Comparison of ENCODE assay signal across 8 mouse cellular contexts in genomic region chr9:53934179-53934578, GRCm38 (mm10). TPM values are rescaled to one million over a fixed set of nuclear protein-coding genes. Genes with fewer than 3 reads are reported as not detected.
DNase-seq lines count a peak whose midpoint lies in the region; ATAC-seq lines count a peak whose summit lies in the region.

No protein-coding gene starts in this region.

- H3K27ac ChIP-seq in midbrain, embryonic 11.5 days (ENCODE audit: low read depth, low read length): no peak overlapping the region
- no peak overlapping the region for H3K27ac ChIP-seq in midbrain, embryonic 15.5 days
- H3K27ac ChIP-seq in heart, embryonic 12.5 days (ENCODE audit: poor library complexity, severe bottlenecking): no peak overlapping the region

- no peaks in the 10 kb centered on the region for H3K4me1 ChIP-seq in midbrain, embryonic 11.5 days (ENCODE audit: control insufficient read depth, insufficient read depth, low read length)
- peaks cover 7% of the 10 kb centered on the region; the same call in 1 of the 2 replicates for H3K4me1 ChIP-seq in midbrain, embryonic 15.5 days
- H3K4me1 ChIP-seq in heart, embryonic 12.5 days (replicated peaks): 0 out of 2 replicates have a peak, but pooled peaks cover 4% of the 10 kb centered on the region

- no peaks in the 10 kb centered on the region for H3K9me3 ChIP-seq in midbrain, embryonic 11.5 days (ENCODE audit: control insufficient read depth, low read length)
- no peaks in the 10 kb centered on the region for H3K9me3 ChIP-seq in midbrain, embryonic 15.5 days
- no peaks in the 10 kb centered on the region for H3K9me3 ChIP-seq in heart, embryonic 12.5 days (replicated peaks)

- 66% methylated on average over 13 of the region's 13 CpGs for WGBS in midbrain, embryonic 11.5 days
- WGBS in midbrain, embryonic 15.5 days: 67% methylated on average over 13 of the region's 13 CpGs
- WGBS in heart, embryonic 12.5 days: 66% methylated on average over 13 of the region's 13 CpGs

- peak; percentile 96 for DNase-seq in midbrain, embryonic 11.5 days (ENCODE audit: low spot score, missing footprints)
- peak; percentile 21 for DNase-seq in adrenal gland, adult 2 months
- peak; percentile 64 for DNase-seq in embryo, embryonic 10 days (ENCODE audit: low spot score)
- peak; percentile 84 for DNase-seq in layer of hippocampus, adult 11-12 months (ENCODE audit: low spot score)
- DNase-seq in lung, postnatal 10 days: peak; percentile 7
- DNase-seq in thymus, postnatal 36 days: peak; percentile 7 to 11

- ATAC-seq in midbrain, embryonic 11.5 days (ENCODE audit: low FRiP score): no peak
- no peak for ATAC-seq in midbrain, embryonic 15.5 days (replicated peaks)
- ATAC-seq in heart, embryonic 12.5 days (ENCODE audit: insufficient number of reproducible peaks, low FRiP score): no peak

- H3K27me3 ChIP-seq in midbrain, embryonic 11.5 days (ENCODE audit: control insufficient read depth, insufficient read depth, low read length): no peaks in the 10 kb centered on the region
- no peaks in the 10 kb centered on the region for H3K27me3 ChIP-seq in midbrain, embryonic 15.5 days (replicated peaks)
- no peaks in the 10 kb centered on the region; the same call in 1 of the 2 replicates for H3K27me3 ChIP-seq in heart, embryonic 12.5 days (replicated peaks)

- H3K4me2 ChIP-seq in midbrain, embryonic 11.5 days: no peak overlapping the region
- no peak overlapping the region for H3K4me2 ChIP-seq in midbrain, embryonic 15.5 days
- H3K4me2 ChIP-seq in heart, embryonic 12.5 days: no peak overlapping the region

- H3K4me3 ChIP-seq in midbrain, embryonic 11.5 days (ENCODE audit: low read depth, low read length): no peak overlapping the region
- H3K4me3 ChIP-seq in midbrain, embryonic 15.5 days: no peak overlapping the region
- no peak overlapping the region for H3K4me3 ChIP-seq in heart, embryonic 12.5 days

- no peaks in the 10 kb centered on the region for H3K36me3 ChIP-seq in midbrain, embryonic 11.5 days (ENCODE audit: control insufficient read depth, insufficient read depth, low read length)
- H3K36me3 ChIP-seq in midbrain, embryonic 15.5 days (replicated peaks): no peaks in the 10 kb centered on the region
- H3K36me3 ChIP-seq in heart, embryonic 12.5 days: no peaks in the 10 kb centered on the region

- H3K9ac ChIP-seq in midbrain, embryonic 11.5 days (ENCODE audit: low read length): no peak overlapping the region
- no peak overlapping the region for H3K9ac ChIP-seq in midbrain, embryonic 15.5 days
- no peak overlapping the region for H3K9ac ChIP-seq in heart, embryonic 12.5 days

RNA-seq across cellular contexts. Expression of gene Elmod1, which starts 40.9 kb away (rescaled TPM):
- polyA plus RNA-seq in midbrain, embryonic 11.5 days (2014; fragmentation: Nextera tagmentation; extraction: Ambion mirVana): 1.4 and 2.8 TPM in 2 replicates
- 17.9 and 22.6 TPM in 2 replicates for polyA plus RNA-seq in midbrain, embryonic 15.5 days (2015; fragmentation: Nextera tagmentation; extraction: Ambion mirVana)
- 1 to 10 TPM; 2.5 to 4.4 TPM for total RNA-seq in adrenal gland, adult 2 months (2021)
- polyA plus RNA-seq in adrenal gland, adult 2 months (2012; rRNA removed): 0.57 and 0.79 TPM in 2 replicates
- polyA plus RNA-seq in heart, embryonic 12.5 days (2016; fragmentation: Nextera tagmentation; extraction: Ambion mirVana): not detected in 2 replicates

Comparison
In these comparisons a context has a peak if more than half of its experiments do, and no peak if none do; other contexts are left out.
1. DNase-seq: peak in every context shown above with its lines; median percentile 96 in midbrain, embryonic 11.5 days; 84 in layer of hippocampus, adult 11-12 months; 64 in embryo, embryonic 10 days; 21 in adrenal gland, adult 2 months; 9 in thymus, postnatal 36 days; 7 in lung, postnatal 10 days.